Mouse (Mus musculus): ENCODE data around the gene Ino80b. TPM values are rescaled to one million over a fixed set of nuclear protein-coding genes. Genes with fewer than 3 reads are reported as not detected.

Ino80b gene
- total RNA-seq, 2 experiments from 2014 or later = 14.9 to 17.4 TPM

DNA sequence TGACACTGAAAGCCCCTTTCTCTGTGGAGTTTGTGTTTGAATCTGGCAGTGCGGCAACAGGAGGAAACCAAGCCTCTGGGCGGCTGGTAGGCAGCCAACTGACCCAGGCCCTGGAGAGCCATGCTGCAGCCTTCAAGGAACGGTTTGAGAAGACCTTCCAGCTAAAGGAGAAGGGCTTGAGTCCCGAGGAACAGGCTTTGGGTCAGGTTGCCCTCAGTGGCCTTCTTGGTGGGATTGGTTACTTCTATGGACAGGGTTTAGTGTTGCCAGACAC, 8.1 kb downstream of the Ino80b start:
- DNase-seq = no peak

DNA sequence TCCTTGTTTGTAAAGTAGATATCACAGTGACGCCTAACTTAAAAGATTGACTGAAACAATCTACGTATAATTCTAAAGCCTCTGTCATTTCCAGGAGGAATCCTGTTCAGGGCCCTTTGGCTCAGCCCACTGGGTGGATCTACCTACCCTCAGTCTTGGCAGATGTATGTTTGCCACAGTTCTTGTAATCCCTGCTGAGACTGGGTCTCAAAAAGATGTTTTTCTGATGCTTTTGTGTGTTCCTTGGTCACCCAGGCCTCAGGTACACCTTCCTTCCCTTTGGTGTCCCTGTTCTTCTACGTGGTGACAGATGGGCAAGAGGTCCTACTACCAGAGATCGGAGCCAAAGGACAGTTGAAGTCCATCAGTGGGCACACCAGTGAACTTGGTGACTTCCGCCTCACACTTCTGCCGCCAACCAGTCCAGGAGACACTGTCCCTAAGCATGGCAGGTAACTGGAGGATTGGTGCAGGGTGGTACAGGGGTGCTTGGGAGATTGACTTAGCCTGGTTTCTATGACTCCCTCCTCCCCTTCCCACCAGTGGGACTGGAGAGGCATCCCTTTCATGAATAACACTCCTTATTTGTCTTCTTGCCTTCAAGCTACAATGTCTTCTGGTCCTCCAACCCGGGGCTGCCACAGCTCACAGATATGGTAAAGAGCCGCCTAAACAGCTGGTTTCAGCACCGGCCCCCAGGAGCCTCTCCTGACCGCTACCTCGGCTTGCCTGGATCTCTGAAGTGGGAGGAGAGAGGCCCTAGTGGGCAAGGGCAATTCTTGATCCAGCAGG, 8.7 kb downstream of the Ino80b start:
- no peak for DNase-seq

DNA sequence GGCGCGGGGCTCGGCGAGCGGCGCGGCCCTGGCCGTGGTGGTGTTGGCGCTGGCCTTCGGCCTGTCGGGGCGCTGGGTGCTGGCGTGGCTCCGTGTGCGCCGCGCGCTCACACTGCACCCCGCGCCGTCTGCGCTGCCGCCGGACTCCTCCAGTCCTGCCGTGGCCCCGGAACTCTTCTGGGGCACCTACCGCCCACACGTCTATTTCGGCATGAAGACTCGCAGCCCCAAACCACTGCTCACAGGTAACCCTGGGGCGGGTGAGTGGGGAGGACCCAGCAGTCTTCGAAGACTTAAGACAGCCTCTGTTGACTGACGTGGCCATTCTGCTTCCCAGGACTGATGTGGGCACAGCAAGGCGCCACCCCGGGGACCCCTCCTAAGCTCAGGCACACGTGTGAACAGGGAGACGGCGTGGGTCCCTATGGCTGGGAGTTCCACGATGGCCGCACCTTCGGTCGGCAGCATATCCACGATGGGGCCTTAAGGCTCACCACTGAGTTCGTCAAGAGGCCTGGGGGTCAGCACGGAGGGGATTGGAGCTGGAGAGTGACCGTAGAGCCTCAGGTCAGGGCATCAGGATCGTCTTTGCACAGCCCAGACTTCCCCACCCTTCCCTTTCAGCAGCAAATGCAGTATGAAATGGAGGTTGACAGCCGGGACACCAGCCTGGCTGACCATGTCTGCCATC, 9.4 kb downstream of the Ino80b start:
- DNase-seq = no peak

DNA sequence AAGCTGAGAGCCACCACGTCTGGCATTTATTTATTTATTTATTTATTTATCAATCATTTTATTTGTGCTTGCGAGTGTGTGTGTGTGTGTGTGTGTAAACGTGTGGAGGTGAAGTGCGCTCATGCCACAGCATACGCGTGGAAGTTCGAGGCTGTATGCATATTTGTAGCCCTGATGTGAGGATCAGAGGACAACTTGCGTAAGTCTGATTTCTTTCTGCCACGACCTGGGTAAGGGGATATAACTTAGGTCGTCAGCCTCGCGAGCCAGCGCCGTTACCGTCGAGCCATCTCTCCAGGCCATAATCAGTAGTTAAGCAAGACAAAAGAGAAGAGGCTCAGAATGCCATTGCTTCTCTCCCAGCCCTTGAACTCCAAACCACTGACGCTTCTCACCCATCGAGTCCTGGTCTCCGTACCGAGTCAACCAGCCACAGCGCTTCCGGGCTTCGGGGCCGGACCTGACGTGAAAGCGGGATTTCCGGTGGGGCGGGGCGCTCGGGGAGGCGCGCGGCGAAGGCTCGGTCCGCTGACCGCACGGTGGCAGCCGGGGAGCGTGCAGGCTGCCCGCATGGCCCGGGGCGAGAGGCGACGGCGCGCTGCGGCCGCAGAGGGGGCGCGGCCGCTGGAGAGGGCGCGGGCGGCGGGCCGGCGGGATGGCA, 10.1 kb downstream of the Ino80b start, which contains the start of gene Mogs:
Mogs (plus strand) TSS at position 486 of the 661 bp plus-strand sequence.
- DNase-seq = peak; percentile 96

DNA sequence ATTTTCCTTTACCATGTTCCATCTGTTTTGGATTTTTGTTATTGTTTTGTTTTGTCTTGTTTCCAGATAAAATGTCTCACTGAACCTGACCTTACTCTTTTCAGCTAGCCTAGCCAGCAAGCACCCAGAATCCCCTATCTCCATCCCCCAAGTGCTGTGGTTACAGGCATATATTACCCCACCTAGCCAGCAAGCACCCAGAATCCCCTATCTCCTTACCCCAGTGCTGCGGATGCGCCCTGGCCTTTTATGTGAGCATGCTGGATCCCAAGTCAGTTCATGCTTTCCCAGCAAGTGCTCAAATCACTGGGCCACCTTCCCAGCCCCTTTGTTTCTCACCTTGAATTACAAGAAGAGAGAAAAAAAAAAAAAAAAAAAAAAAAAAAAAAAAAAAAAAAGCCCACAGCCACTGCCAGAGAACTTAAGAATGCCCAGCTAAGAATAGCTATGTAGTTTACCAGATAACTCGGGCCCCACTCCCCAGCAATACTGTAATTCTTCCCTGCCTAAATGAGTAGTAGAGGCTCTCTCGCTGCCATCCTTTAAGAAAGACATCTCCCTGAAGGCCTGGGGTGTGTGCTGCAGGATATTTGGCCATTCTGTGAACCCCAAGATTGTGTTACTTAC, 13.6 kb downstream of the Ino80b start:
- no peak for DNase-seq

DNA sequence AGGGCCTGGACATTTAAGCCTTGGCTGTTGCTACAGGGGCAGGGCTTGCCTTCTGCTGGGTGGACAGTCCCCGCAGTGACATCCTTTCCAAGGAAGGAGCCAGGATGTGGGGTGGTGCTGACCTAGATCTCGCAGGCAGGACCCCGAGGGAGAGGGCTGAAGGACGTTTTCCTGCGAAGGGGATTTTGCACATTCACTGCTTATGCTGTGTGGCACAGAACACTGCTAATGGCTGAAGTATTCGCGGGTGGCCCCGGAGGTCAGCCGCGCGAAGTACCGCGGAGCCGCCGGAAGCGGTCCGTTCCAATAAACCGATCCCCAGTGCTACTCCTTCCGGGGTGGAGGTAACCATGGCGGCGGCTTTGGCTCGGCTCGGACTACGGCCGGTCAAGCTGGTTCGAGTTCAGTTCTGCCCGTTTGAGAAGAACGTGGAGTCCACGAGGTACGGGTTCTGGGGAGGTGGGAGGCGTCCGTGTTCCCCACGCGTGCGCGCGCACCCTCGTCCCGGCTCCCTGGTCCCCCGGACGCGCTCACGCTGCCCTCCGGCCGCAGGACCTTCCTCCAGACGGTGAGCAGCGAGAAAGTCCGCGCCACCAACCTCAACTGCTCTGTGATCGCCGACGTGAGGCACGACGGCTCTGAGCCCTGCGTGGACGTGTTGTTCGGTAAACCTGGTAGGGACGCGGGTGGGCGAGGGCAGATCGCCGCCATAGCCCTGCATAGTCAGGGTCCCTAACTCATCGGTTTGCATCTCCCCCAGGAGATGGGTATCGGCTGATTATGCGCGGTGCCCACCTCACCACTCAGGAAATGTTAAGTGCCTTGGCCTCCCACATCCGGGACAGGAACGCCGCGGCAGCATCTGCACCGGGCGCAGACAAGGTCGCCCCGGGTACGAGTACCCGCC, 16.2 kb downstream of the Ino80b start, which contains the start of gene Mrpl53:
Mrpl53 (plus strand) TSS at position 279 of the 907 bp plus-strand sequence.
- peak; percentile 87 for DNase-seq

DNA sequence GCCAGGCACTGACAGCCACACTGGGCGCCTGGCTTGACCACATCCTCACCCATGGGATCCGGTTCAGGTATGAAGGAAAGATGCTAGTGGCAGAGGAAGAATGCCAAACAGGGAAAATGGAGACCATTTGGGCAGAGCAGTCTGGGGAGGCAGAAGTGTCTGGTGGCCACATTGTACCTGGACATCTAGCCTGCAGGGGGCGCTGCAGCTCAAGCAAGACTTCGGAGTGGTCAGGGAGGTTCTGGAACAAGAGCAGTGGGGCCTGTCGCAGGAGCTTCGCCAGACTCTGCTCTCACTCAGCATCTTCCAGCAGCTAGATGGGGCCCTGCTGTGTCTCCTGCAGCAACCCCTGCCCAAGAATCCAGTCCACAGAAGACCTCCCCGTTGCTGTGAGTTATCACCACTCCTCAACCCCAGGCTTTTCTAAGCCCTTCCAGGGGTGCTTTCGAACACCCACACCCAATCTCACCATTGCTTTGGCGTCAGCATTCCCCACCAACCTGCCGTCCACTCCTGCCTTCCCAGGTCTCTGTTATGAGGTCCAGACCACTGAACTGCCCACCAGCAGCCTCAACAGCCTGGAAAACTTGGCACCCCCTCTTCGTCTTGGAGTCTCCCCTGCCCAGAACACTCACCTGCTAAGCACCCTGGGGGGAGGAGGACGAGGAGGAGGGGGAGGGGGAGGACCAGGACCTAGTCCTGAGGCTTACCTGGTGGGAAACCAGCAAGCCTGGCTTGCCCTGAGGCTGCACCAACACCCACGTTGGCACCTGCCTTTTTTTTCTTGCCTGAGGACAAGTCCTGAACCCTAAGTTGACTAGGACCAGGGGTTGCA, 17.4 kb downstream of the Ino80b start:
- DNase-seq = peak; percentile 88

DNA sequence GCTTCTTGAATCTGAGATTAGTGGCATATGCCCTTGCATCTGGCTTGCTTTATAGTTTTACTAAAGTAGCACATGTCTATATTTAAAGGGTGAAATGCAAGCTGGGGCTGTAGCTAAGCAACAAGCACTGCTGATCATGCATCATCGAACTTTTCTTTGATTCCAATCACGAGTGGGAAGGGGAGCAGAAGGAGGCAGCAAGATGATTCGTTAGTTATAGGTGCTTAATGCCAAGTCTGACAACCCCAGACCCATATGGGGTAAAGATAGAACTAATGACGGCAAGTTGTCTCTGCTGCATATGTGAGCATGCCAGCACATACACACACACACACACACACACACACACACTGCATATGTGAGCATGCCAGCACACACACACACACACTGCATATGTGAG, 21.1 kb downstream of the Ino80b start:
- DNase-seq = no peak

DNA sequence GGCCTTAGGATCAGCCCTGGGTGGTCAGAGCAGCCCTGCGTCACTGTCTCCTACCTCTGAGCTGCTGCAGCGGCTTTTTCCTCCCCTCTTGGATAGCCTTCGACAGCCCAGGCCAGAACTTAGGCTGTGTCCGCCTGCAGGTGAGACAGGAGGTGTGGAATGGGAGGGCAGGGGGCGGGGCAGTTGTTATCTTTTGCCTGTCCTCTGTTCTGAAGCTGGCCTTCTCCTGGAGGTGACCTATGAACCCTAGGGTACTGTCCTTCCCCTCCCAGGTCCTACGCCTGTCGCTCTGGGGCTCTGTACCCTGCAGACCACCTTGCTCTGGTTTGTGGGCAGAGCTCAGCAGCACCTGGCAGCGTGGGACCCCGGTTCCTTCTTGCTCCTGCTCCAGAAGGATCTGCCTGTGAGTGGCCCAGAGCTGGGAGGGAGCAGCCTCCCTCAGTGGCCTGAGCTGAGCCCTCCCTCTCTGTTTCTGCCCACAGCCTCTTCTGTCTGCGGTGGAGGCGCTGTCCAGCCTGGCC, 22.0 kb downstream of the Ino80b start:
- no peak for DNase-seq

DNA sequence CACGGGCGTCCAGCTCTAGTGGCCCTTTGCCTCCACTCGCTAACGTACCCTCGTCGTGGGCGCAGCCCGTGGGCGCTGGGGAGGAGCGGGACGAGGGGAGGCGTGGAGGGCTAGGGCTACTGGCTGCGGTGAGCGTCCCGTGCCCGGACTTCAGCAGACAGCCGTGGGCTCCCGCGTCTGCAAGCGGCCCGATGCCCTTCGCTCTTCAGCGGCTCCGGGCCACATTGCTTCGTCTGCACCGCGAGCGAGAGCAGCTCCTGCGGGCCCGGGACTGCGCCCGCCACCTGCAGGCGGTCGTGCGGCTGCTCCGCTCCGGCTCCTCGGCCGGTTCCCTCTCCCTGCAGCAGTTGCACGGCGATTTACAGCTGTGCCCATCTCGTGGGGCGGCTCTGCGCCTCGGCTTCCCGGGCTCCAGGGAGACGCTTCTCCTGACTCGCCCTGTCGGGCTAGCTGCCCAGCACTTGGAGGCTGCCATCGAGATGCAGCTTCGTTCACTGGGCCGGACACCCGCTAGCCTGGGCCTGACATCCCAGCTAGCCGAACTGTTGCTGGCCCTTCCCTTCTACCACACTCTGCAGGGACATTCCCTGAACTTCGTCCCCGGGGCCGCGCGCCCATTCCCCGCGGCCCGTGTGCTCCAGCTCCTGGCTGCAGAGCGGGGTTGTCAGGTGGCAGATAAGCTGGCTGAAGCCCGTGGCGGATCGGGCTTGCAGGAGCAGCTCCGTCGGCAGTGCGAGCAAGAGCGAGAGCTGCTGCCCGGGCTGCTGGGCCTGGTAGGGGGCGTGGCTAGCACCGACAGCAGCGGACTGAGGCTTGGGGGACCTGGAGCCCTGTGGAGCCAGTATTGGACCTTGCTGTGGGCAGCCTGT, 23.3 kb downstream of the Ino80b start:
- peak; percentile 70 for DNase-seq

DNA sequence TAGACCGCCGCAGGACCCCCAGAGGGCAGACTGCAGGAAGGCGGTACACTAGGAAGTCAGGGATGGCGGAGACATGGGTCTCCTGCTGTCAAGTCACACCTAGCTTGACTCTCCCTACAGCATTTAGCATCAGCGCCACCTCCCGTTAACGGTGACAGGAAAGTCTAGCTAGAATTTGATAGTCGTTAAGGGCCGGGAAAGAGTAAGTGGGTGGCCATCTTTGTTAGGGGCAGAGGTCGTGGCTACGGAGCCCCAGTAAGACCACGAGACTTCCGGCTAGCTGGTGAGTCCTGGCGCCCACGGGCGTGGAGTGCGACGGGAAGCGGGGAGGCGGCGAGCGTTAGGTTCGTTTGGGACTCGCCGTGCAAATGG, 23.9 kb downstream of the Ino80b start, which contains the start of the genes Ccdc142 and Gm42688:
Ccdc142 (plus strand) TSS at position 286 of the 372 bp plus-strand sequence.
Gm42688 (plus strand) TSS at position 302 of the 372 bp plus-strand sequence.
- peak; percentile 90 for DNase-seq

DNA sequence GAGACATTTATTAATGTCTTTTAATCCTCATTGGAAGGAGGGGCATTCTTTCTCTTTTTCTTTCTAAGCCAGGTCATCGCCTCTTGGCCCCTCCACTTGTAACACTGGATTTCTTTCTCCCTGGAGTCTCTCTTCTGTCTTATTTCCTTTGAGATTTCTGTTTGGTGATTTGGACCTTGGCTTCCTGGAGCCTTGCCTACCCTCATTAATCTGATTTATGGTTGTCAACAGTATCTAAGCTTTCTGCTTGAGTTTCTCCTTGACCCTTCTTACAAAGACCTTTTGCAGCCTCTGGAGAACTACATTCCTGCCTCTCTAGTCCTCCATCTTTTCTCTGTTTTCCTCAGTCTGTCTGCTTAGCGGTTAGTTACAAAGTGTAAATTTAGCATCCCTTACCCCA, 26.8 kb downstream of the Ino80b start:
- no peak for DNase-seq

DNA sequence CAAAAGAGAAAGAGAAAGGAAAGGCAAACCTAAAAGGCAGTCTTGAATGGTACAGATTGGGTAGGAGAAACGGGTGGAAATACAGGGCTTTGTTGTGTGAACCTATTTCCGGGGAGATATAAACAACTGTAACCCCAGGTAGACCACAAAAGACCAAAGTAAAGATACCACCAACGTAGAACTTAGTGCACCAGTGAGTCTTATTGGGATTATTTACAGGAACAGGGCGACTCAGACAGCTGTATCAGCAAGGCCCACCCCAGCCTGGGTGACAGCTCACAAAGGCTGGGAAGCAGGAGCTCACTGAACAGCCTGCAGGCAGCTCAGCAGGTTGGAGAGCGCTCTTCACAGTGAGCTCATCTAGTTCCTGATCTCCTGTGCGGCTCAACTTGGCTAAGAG, 29.3 kb downstream of the Ino80b start:
- no peak for DNase-seq

DNA sequence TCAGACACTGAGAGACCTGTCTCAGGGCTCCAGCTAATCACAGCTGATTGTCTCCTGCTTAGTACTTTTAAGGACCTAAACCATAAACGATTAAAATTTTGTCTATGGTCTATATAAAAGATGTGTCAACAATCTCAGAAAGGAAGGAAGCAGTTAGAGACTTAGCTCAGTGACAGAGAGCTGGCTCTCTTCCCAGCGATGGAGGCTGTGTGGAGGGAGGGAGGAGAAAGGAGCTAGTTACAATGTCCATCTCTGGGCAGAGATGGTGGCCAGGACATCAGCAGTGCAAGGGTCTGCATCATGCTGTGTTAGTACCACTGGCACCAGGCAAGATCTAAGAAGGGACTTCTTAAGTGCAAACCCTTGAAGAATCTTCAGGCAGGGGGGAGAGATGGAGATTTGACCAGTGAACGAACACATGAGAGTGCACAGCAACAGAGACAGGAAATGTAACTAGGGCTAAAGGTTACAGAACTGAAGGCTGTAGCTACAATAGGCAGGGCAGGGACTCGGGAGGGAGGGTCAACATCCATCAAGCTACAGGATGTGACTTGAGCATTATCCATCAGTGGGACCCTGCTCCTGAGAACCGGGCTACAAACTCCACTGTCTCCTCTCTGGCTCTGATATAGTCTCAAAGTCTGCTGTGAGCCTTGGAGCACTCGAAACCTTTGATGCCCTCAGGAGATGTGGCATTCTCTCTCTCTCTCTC, 32.7 kb downstream of the Ino80b start:
- DNase-seq = peak; percentile 41

DNA sequence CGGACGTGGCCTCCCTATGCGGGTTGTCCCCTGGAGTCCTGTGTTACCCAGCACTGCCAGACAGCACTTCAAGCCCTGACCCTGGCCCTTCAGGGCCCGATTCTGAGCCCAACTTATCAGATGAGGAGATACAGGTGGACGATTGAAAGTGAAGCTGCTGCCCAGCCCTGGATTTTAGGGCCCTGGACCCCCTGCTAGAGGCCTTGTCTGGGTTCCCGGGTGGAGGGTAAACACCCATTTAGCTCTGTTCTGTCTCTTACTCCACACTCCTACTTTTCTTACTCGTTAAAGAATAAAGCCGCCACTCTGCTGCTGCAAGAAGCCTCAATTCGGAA, 37.3 kb downstream of the Ino80b start:
- DNase-seq = no peak

DNA sequence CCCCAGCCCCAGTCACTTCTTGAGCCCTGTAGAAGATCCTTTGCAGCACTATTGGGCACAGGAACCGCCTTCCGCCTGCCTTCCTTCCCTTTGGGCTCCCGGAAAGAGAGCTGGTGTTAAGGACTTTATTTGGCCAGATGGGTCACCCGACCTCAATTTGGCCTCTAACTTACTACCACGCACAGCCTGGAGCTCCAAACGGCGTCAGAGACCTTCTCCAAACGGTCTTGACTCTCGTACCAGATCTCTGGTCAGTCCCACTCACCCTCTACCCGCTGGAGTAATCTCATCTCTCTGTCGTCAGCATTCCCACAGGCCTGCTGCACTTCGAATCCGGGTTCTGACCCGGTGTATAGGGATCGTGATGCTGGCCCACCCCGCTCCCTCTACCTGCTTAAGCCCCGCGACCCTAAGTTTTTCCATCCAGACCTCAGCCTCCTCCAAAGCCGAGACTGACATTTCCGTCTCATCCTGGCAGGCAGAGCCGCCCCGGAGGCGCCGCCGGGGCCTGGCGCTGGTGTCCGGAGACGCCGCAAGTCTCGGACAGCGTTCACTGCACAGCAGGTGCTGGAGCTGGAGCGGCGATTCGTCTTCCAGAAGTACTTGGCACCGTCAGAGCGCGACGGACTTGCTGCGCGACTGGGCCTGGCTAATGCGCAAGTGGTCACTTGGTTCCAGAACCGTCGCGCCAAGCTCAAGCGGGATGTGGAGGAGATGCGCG, 37.9 kb downstream of the Ino80b start:
- peak; percentile 27 for DNase-seq

DNA sequence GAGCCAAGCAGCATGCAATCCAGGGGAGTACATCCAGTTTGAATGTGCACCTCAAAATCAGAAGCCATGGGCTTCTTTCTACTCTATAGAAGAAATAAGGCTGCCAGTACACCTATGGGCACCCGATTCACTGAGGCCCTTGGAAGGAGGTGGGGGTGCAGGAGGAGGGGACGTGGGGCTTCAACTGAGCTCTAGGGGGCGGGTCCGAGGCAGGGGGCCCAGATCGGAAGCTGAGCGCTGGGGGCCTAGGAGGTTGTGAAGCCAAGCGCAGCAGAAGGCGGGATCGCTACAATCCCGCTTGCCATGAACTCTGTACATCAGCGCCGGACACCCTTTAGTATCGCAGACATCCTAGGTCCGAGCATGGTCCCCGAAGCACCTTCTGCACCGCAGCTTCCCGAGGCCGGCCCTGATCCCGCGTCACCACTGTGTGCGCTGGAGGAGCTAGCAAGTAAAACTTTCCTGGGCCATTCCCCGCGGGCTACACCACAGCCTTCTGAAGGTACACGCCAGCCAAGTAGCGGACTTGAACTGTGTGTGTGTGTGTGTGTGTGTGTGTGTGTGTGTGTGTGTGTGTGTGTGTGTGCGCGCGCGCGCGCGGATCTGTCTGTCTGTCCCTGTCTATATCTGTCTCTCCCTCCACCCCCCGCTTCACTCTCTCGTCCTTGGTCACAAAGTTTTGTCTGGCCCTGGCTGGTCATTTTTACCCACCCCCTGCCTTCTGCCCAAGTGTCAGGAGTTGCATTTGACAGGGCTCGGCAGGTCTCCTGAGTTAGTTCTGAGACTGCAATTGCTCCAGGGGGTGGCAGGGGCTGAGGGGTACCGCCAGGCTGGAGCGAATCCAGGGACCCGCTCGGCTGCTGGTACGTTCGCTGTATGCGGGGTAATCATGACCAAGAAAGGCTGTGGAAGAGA, 38.9 kb downstream of the Ino80b start, which contains the start of gene Lbx2:
Lbx2 (plus strand) TSS at position 247 of the 915 bp plus-strand sequence.
- no peak for DNase-seq

Data from heart, postnatal 4 days (tissue).